Mouse (Mus musculus): Measurements from ENCODE around the gene Tnfrsf1b.

Tnfrsf1b gene

GRCm38 (mm10) chr4:145246173-145247011, at the start of gene Tnfrsf1b:
Gene Tnfrsf1b, minus strand, starts transcription at chr4:145246870.
- DNase-seq (ENCODE audit: low read depth) = peak; percentile 78

- peak; percentile 77 for DNase-seq (ENCODE audit: low read depth)
These were observed 49.1 kb upstream of the Tnfrsf1b start for GRCm38 (mm10) chr4:145295589-145296300.

GRCm38 (mm10) chr4:145294588-145294987, 47.9 kb upstream of the Tnfrsf1b start:
- peak; percentile 32 for DNase-seq (ENCODE audit: low read depth)

- DNase-seq (ENCODE audit: low read depth) = peak; percentile 85
These were observed 39.9 kb upstream of the Tnfrsf1b start for GRCm38 (mm10) chr4:145286369-145287120.

GRCm38 (mm10) chr4:145284675-145285074, 38.0 kb upstream of the Tnfrsf1b start:
- DNase-seq (ENCODE audit: low read depth) = no peak

- DNase-seq (ENCODE audit: low read depth) = no peak
These were observed 36.8 kb upstream of the Tnfrsf1b start for GRCm38 (mm10) chr4:145283441-145283840.

- DNase-seq (ENCODE audit: low read depth) = no peak
These were observed 34.3 kb upstream of the Tnfrsf1b start for GRCm38 (mm10) chr4:145280966-145281365.

- no peak for DNase-seq (ENCODE audit: low read depth)
These were observed 32.2 kb upstream of the Tnfrsf1b start for GRCm38 (mm10) chr4:145278724-145279370.

- no peak for DNase-seq (ENCODE audit: low read depth)
These were observed 31.6 kb upstream of the Tnfrsf1b start for GRCm38 (mm10) chr4:145278231-145278630.

GRCm38 (mm10) chr4:145276368-145277249, 29.9 kb upstream of the Tnfrsf1b start:
- peak; percentile 65 for DNase-seq (ENCODE audit: low read depth)

GRCm38 (mm10) chr4:145274887-145275286, 28.2 kb upstream of the Tnfrsf1b start:
- DNase-seq (ENCODE audit: low read depth) = no peak

GRCm38 (mm10) chr4:145273923-145274322, 27.3 kb upstream of the Tnfrsf1b start:
- DNase-seq (ENCODE audit: low read depth) = no peak

- no peak for DNase-seq (ENCODE audit: low read depth)
These were observed 26.1 kb upstream of the Tnfrsf1b start for GRCm38 (mm10) chr4:145272763-145273162.

GRCm38 (mm10) chr4:145271634-145272033, 25.0 kb upstream of the Tnfrsf1b start:
- DNase-seq (ENCODE audit: low read depth) = no peak

GRCm38 (mm10) chr4:145270136-145270535, 23.5 kb upstream of the Tnfrsf1b start:
- no peak for DNase-seq (ENCODE audit: low read depth)

GRCm38 (mm10) chr4:145267631-145268110, 21.0 kb upstream of the Tnfrsf1b start:
- peak; percentile 92 for DNase-seq (ENCODE audit: low read depth)

GRCm38 (mm10) chr4:145266505-145266904, 19.8 kb upstream of the Tnfrsf1b start:
- no peak for DNase-seq (ENCODE audit: low read depth)

GRCm38 (mm10) chr4:145264761-145265160, 18.1 kb upstream of the Tnfrsf1b start:
- DNase-seq (ENCODE audit: low read depth) = no peak

GRCm38 (mm10) chr4:145263583-145263982, 16.9 kb upstream of the Tnfrsf1b start:
- no peak for DNase-seq (ENCODE audit: low read depth)

GRCm38 (mm10) chr4:145260802-145261201, 14.1 kb upstream of the Tnfrsf1b start:
- DNase-seq (ENCODE audit: low read depth) = no peak

Measured in 416B (cell line).